16 mouse cellular contexts compared by ENCODE assay signal in the genomic region with DNA sequence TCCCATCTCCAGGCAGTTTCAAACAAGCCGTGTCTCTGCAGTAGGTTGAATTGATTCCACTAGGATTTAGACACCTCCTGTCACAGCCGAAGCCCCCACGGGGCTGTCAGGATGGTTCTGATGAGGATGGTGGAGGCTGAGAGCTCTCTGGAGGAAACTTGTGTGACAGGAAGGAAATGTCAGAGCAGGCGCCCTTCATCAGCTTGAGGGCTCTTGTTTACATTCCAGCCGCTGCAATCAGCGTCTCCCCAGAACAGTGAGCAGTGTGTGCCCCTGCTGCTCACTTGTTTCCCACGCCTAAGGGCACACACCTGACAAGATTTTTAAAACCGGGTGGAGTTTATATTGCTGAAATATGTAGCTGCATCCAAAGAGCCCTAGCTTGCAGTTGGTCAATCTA. TPM values are rescaled to one million over a fixed set of nuclear protein-coding genes. Genes with fewer than 3 reads are reported as not detected.
DNase-seq lines count a peak whose midpoint lies in the region; ATAC-seq lines count a peak whose summit lies in the region.
"Had no signal": no experiment of that assay in that cellular context is flagged by ENCODE, and none has a peak within 500 bp of the region (broad histone marks: within the 10 kb centered on the region; RNA-seq: fewer than 3 reads in every experiment).

No protein-coding gene starts in this region.

- 67% methylated on average over 8 of the region's 8 CpGs for WGBS in forebrain, embryonic 14.5 days
- WGBS in forebrain, embryonic 16.5 days, result 63% methylated on average over 8 of the region's 8 CpGs
- WGBS in midbrain, embryonic 13.5 days, result 59% methylated on average over 8 of the region's 8 CpGs
- 65% methylated on average over 8 of the region's 8 CpGs for WGBS in midbrain, embryonic 10.5 days
- 2% methylated on average over 8 of the region's 8 CpGs for WGBS in lung, embryonic 15.5 days
- WGBS in stomach, embryonic 16.5 days, result 8% methylated on average over 8 of the region's 8 CpGs

- no peak overlapping the region for H3K4me2 ChIP-seq in forebrain, embryonic 14.5 days (ENCODE audit: low read length)
- no peak overlapping the region for H3K4me2 ChIP-seq in forebrain, embryonic 16.5 days (ENCODE audit: low read length)
- no peak overlapping the region for H3K4me2 ChIP-seq in midbrain, embryonic 13.5 days (replicated peaks)
- peak overlapping the region; percentile 22; the same call in 1 of the 2 replicates for H3K4me2 ChIP-seq in lung, embryonic 15.5 days
- 0 out of 2 replicates have a peak overlapping the region, but pooled peaks have one; percentile 9 for H3K4me2 ChIP-seq in stomach, embryonic 16.5 days (ENCODE audit: low read depth, low read length)
- H3K4me2 ChIP-seq: limb, embryonic 13.5 days; neural tube, embryonic 15.5 days had no signal

- 0 out of 2 replicates have a peak, but pooled peaks cover 6% of the 10 kb centered on the region for H3K4me1 ChIP-seq in forebrain, embryonic 14.5 days (ENCODE audit: control insufficient read depth, insufficient read depth, low read length)
- no peaks in the 10 kb centered on the region for H3K4me1 ChIP-seq in forebrain, embryonic 16.5 days (replicated peaks; ENCODE audit: control insufficient read depth, insufficient read depth, low read length)
- H3K4me1 ChIP-seq in midbrain, embryonic 13.5 days (replicated peaks), result no peaks in the 10 kb centered on the region
- peaks cover 9% of the 10 kb centered on the region for H3K4me1 ChIP-seq in midbrain, embryonic 10.5 days
- peaks cover 17% of the 10 kb centered on the region for H3K4me1 ChIP-seq in lung, embryonic 15.5 days
- peaks cover 11% of the 10 kb centered on the region for H3K4me1 ChIP-seq in stomach, embryonic 16.5 days (ENCODE audit: control insufficient read depth, insufficient read depth, low read length)
- H3K4me1 ChIP-seq: limb, embryonic 13.5 days; neural tube, embryonic 15.5 days had no signal

- H3K36me3 ChIP-seq in forebrain, embryonic 14.5 days (ENCODE audit: control insufficient read depth, insufficient read depth, low read length), result no peaks in the 10 kb centered on the region
- H3K36me3 ChIP-seq in forebrain, embryonic 16.5 days (ENCODE audit: control insufficient read depth, insufficient read depth), result no peaks in the 10 kb centered on the region
- peaks cover 5% of the 10 kb centered on the region; the same call in 1 of the 2 replicates for H3K36me3 ChIP-seq in midbrain, embryonic 13.5 days
- peaks cover 5% of the 10 kb centered on the region; the same call in 1 of the 2 replicates for H3K36me3 ChIP-seq in midbrain, embryonic 10.5 days
- 0 out of 2 replicates have a peak, but pooled peaks cover 2% of the 10 kb centered on the region for H3K36me3 ChIP-seq in lung, embryonic 15.5 days
- no peaks in the 10 kb centered on the region for H3K36me3 ChIP-seq in stomach, embryonic 16.5 days (ENCODE audit: control insufficient read depth, insufficient read depth, low read length)
- H3K36me3 ChIP-seq: neural tube, embryonic 15.5 days had no signal

- no peak for ATAC-seq in forebrain, embryonic 14.5 days
- no peak for ATAC-seq in forebrain, embryonic 16.5 days
- ATAC-seq in midbrain, embryonic 13.5 days, result no peak
- peak; percentile 54; the same call in 1 of the 2 replicates for ATAC-seq in lung, embryonic 15.5 days (ENCODE audit: borderline replicate concordance, extremely low read depth, low FRiP score, low TSS enrichment)
- no peak for ATAC-seq in stomach, embryonic 16.5 days (ENCODE audit: insufficient read depth, low FRiP score)
- ATAC-seq in frontal cortex, adult (ENCODE audit: low TSS enrichment), result no peak

- H3K9me3 ChIP-seq in forebrain, embryonic 14.5 days (replicated peaks; ENCODE audit: control insufficient read depth, low read length), result no peaks in the 10 kb centered on the region
- no peaks in the 10 kb centered on the region for H3K9me3 ChIP-seq in forebrain, embryonic 16.5 days (ENCODE audit: control insufficient read depth, low read length)
- no peaks in the 10 kb centered on the region for H3K9me3 ChIP-seq in midbrain, embryonic 13.5 days
- no peaks in the 10 kb centered on the region for H3K9me3 ChIP-seq in midbrain, embryonic 10.5 days (replicated peaks)
- H3K9me3 ChIP-seq in lung, embryonic 15.5 days, result no peaks in the 10 kb centered on the region
- no peaks in the 10 kb centered on the region for H3K9me3 ChIP-seq in stomach, embryonic 16.5 days (replicated peaks; ENCODE audit: control insufficient read depth, low read length)
- H3K9me3 ChIP-seq: limb, embryonic 13.5 days; neural tube, embryonic 15.5 days had no signal

- no peak for DNase-seq in forebrain, embryonic 14.5 days (ENCODE audit: low spot score)
- no peak for DNase-seq in midbrain, embryonic 10.5 days (ENCODE audit: low spot score)
- no peak for DNase-seq in layer of hippocampus, postnatal 14 days (ENCODE audit: low spot score in 2 of 2)
- DNase-seq: cerebellum, postnatal 14 days; gastrocnemius, postnatal 14 days; kidney, adult 18-20 months; thymus, postnatal 36 days had no signal

- H3K27me3 ChIP-seq in forebrain, embryonic 14.5 days (replicated peaks; ENCODE audit: control insufficient read depth, insufficient read depth, low read length), result no peaks in the 10 kb centered on the region
- no peaks in the 10 kb centered on the region for H3K27me3 ChIP-seq in forebrain, embryonic 16.5 days (replicated peaks; ENCODE audit: control insufficient read depth, insufficient read depth, low read length)
- H3K27me3 ChIP-seq in midbrain, embryonic 13.5 days, result no peaks in the 10 kb centered on the region
- no peaks in the 10 kb centered on the region for H3K27me3 ChIP-seq in midbrain, embryonic 10.5 days (ENCODE audit: low read depth, poor library complexity, severe bottlenecking)
- H3K27me3 ChIP-seq in lung, embryonic 15.5 days, result no peaks in the 10 kb centered on the region
- no peaks in the 10 kb centered on the region for H3K27me3 ChIP-seq in stomach, embryonic 16.5 days (ENCODE audit: control insufficient read depth, insufficient read depth, low read length)
- H3K27me3 ChIP-seq: limb, embryonic 13.5 days; neural tube, embryonic 15.5 days had no signal

- no peak overlapping the region for H3K27ac ChIP-seq in forebrain, embryonic 14.5 days (ENCODE audit: low read depth, low read length)
- H3K27ac ChIP-seq in forebrain, embryonic 16.5 days (ENCODE audit: low read length), result no peak overlapping the region
- H3K27ac ChIP-seq in midbrain, embryonic 13.5 days, result 0 out of 2 replicates have a peak overlapping the region, but pooled peaks have one; percentile 22
- H3K27ac ChIP-seq in midbrain, embryonic 10.5 days (replicated peaks), result no peak overlapping the region
- H3K27ac ChIP-seq in lung, embryonic 15.5 days, result peak overlapping the region; percentile 41; the same call in 1 of the 2 replicates
- H3K27ac ChIP-seq in stomach, embryonic 16.5 days (ENCODE audit: low read length), result no peak overlapping the region
- H3K27ac ChIP-seq: limb, embryonic 13.5 days; neural tube, embryonic 15.5 days had no signal

- H3K9ac ChIP-seq in forebrain, embryonic 14.5 days (ENCODE audit: low read length), result peak overlapping the region; percentile 8; the same call in 1 of the 2 replicates
- no peak overlapping the region for H3K9ac ChIP-seq in forebrain, embryonic 16.5 days (replicated peaks; ENCODE audit: low read depth, low read length)
- no peak overlapping the region for H3K9ac ChIP-seq in midbrain, embryonic 13.5 days (replicated peaks)
- H3K9ac ChIP-seq in lung, embryonic 15.5 days, result no peak overlapping the region
- H3K9ac ChIP-seq in stomach, embryonic 16.5 days (ENCODE audit: low read length), result peak overlapping the region; percentile 38; the same call in 1 of the 2 replicates
- H3K9ac ChIP-seq: neural tube, embryonic 15.5 days had no signal

- no peak overlapping the region for H3K4me3 ChIP-seq in forebrain, embryonic 14.5 days (ENCODE audit: low read depth, low read length)
- no peak overlapping the region for H3K4me3 ChIP-seq in forebrain, embryonic 16.5 days (replicated peaks; ENCODE audit: low read length)
- no peak overlapping the region for H3K4me3 ChIP-seq in midbrain, embryonic 13.5 days (replicated peaks)
- H3K4me3 ChIP-seq in midbrain, embryonic 10.5 days, result no peak overlapping the region
- no peak overlapping the region for H3K4me3 ChIP-seq in lung, embryonic 15.5 days
- no peak overlapping the region for H3K4me3 ChIP-seq in stomach, embryonic 16.5 days (replicated peaks; ENCODE audit: low read length)
- H3K4me3 ChIP-seq: limb, embryonic 13.5 days; neural tube, embryonic 15.5 days had no signal

RNA-seq across cellular contexts. Expression of gene Adi1, which starts 7.7 kb away (rescaled TPM):
- 43.6 and 44.8 TPM in 2 replicates for polyA plus RNA-seq in forebrain, embryonic 14.5 days (2014; fragmentation: Nextera tagmentation; extraction: Ambion mirVana)
- 40.4 and 44.3 TPM in 2 replicates for polyA plus RNA-seq in forebrain, embryonic 16.5 days (2015; fragmentation: Nextera tagmentation; extraction: Ambion mirVana)
- polyA plus RNA-seq in midbrain, embryonic 13.5 days (2015; fragmentation: Nextera tagmentation; extraction: Ambion mirVana), result 27.0 and 29.1 TPM in 2 replicates
- polyA plus RNA-seq in midbrain, embryonic 10.5 days (2016; fragmentation: Nextera tagmentation; extraction: Ambion mirVana), result 43.3 and 48.1 TPM in 2 replicates
- 87.9 and 88.1 TPM in 2 replicates for polyA plus RNA-seq in lung, embryonic 15.5 days (2015; fragmentation: Nextera tagmentation; extraction: Ambion mirVana)
- 80.7 and 85.1 TPM in 2 replicates for polyA plus RNA-seq in stomach, embryonic 16.5 days (2015; fragmentation: Nextera tagmentation; extraction: Ambion mirVana)
- 10 to 100 TPM; 17.3 to 23.8 TPM for total RNA-seq in layer of hippocampus, postnatal 14 days (2021)

RNA-seq across cellular contexts. Expression of gene Rnaseh1, which starts 17.9 kb away (rescaled TPM):
- polyA plus RNA-seq in forebrain, embryonic 14.5 days (2014; fragmentation: Nextera tagmentation; extraction: Ambion mirVana), result 24.8 and 26.1 TPM in 2 replicates
- 27.9 and 30.6 TPM in 2 replicates for polyA plus RNA-seq in forebrain, embryonic 16.5 days (2015; fragmentation: Nextera tagmentation; extraction: Ambion mirVana)
- polyA plus RNA-seq in midbrain, embryonic 13.5 days (2015; fragmentation: Nextera tagmentation; extraction: Ambion mirVana), result 24.9 and 28.7 TPM in 2 replicates
- 34.1 and 35.4 TPM in 2 replicates for polyA plus RNA-seq in midbrain, embryonic 10.5 days (2016; fragmentation: Nextera tagmentation; extraction: Ambion mirVana)
- polyA plus RNA-seq in lung, embryonic 15.5 days (2015; fragmentation: Nextera tagmentation; extraction: Ambion mirVana), result 30.7 and 34.5 TPM in 2 replicates
- 27.2 and 28.3 TPM in 2 replicates for polyA plus RNA-seq in stomach, embryonic 16.5 days (2015; fragmentation: Nextera tagmentation; extraction: Ambion mirVana)
- 10 to 100 TPM; 11.4 to 14.5 TPM for total RNA-seq in layer of hippocampus, postnatal 14 days (2021)

RNA-seq across cellular contexts. Expression of gene Rps7, which starts 31.5 kb away (rescaled TPM):
- 690 and 790 TPM in 2 replicates for polyA plus RNA-seq in forebrain, embryonic 14.5 days (2014; fragmentation: Nextera tagmentation; extraction: Ambion mirVana)
- polyA plus RNA-seq in forebrain, embryonic 16.5 days (2015; fragmentation: Nextera tagmentation; extraction: Ambion mirVana), result 419 and 461 TPM in 2 replicates
- 507 and 547 TPM in 2 replicates for polyA plus RNA-seq in midbrain, embryonic 13.5 days (2015; fragmentation: Nextera tagmentation; extraction: Ambion mirVana)
- polyA plus RNA-seq in midbrain, embryonic 10.5 days (2016; fragmentation: Nextera tagmentation; extraction: Ambion mirVana), result 553 and 647 TPM in 2 replicates
- 664 and 702 TPM in 2 replicates for polyA plus RNA-seq in lung, embryonic 15.5 days (2015; fragmentation: Nextera tagmentation; extraction: Ambion mirVana)
- 463 and 682 TPM in 2 replicates for polyA plus RNA-seq in stomach, embryonic 16.5 days (2015; fragmentation: Nextera tagmentation; extraction: Ambion mirVana)
- total RNA-seq in layer of hippocampus, postnatal 14 days (2021), result 100 to 1,000 TPM; 273 to 291 TPM

RNA-seq across cellular contexts. Expression of gene Colec11, which starts 44.1 kb away (rescaled TPM):
- polyA plus RNA-seq in forebrain, embryonic 14.5 days (2014; fragmentation: Nextera tagmentation; extraction: Ambion mirVana), result 0.33 and 0.56 TPM in 2 replicates
- polyA plus RNA-seq in forebrain, embryonic 16.5 days (2015; fragmentation: Nextera tagmentation; extraction: Ambion mirVana), result 0.34 and 0.60 TPM in 2 replicates
- polyA plus RNA-seq in midbrain, embryonic 13.5 days (2015; fragmentation: Nextera tagmentation; extraction: Ambion mirVana), result 0.75 and 1.2 TPM in 2 replicates
- 0.12 and 0.17 TPM in 2 replicates for polyA plus RNA-seq in midbrain, embryonic 10.5 days (2016; fragmentation: Nextera tagmentation; extraction: Ambion mirVana)
- polyA plus RNA-seq in lung, embryonic 15.5 days (2015; fragmentation: Nextera tagmentation; extraction: Ambion mirVana), result 2.7 and 3.3 TPM in 2 replicates
- 1.5 and 1.6 TPM in 2 replicates for polyA plus RNA-seq in stomach, embryonic 16.5 days (2015; fragmentation: Nextera tagmentation; extraction: Ambion mirVana)
- under 1 TPM; 0.69 to 0.88 TPM for total RNA-seq in layer of hippocampus, postnatal 14 days (2021)
- total RNA-seq: hematopoietic stem cell, adult 5-6 weeks; monocyte, adult 5-6 weeks had no signal

Comparison
In these comparisons a context has a peak if more than half of its experiments do, and no peak if none do; other contexts are left out.
1. H3K27ac ChIP-seq: peak in midbrain, embryonic 13.5 days (single experiment) and lung, embryonic 15.5 days (single experiment); none in forebrain, embryonic 14.5 days (single experiment), forebrain, embryonic 16.5 days (single experiment), midbrain, embryonic 10.5 days (single experiment) and stomach, embryonic 16.5 days (single experiment).
2. H3K9ac ChIP-seq: peak in forebrain, embryonic 14.5 days (single experiment) and stomach, embryonic 16.5 days (single experiment); none in forebrain, embryonic 16.5 days (single experiment), midbrain, embryonic 13.5 days (single experiment) and lung, embryonic 15.5 days (single experiment).
3. H3K4me2 ChIP-seq: peak in lung, embryonic 15.5 days (single experiment) and stomach, embryonic 16.5 days (single experiment); none in forebrain, embryonic 14.5 days (single experiment), forebrain, embryonic 16.5 days (single experiment) and midbrain, embryonic 13.5 days (single experiment).